Mouse (Mus musculus): Measurements from ENCODE around the gene Gm42906.

Gene Gm42906

DNA sequence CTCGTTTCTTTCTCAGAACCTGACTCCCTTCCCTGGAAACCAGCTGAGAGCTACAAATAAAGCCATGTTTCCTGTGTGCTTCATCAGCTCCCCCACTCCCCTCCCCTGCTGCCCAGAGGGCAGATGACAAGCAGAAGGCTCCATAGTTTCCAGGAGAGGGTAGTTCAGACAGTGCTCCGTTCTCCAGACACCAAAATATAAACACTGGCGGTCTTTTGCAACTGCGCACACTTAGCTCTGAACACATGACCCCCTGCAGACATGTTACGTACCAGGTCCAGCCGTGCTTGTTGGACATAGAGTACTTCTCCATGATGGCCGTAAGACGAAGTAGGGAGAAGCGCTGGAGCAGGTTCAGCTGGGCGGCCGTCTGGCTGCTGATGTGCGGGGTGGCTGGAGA, 367.5 kb downstream of the Gm42906 start:
- DNase-seq (ENCODE audit: low spot score) = no peak

GRCm38 (mm10) chr5:151059772-151060171, 368.2 kb downstream of the Gm42906 start:
- DNase-seq (ENCODE audit: low spot score) = no peak

DNA sequence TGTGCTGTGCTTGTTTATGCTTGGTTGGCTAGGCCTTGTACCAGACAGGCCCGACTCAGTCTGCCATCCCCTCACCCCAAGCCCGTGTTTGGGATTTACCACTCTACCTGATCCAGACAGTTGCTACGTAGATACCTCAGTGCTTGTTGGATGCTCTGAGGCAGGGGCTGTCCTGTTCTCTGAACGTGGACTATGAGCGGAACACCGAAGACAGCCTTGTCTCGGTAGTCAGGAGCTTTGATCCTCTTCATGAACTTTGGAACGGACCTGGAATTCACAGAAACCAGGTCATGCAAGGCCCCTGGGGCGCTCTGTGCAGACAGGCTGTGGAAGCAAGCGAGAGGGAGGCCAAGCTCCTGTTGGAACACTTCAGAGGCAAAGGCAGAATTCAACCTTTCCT, 368.6 kb downstream of the Gm42906 start:
- no peak for DNase-seq (ENCODE audit: low spot score)

DNA sequence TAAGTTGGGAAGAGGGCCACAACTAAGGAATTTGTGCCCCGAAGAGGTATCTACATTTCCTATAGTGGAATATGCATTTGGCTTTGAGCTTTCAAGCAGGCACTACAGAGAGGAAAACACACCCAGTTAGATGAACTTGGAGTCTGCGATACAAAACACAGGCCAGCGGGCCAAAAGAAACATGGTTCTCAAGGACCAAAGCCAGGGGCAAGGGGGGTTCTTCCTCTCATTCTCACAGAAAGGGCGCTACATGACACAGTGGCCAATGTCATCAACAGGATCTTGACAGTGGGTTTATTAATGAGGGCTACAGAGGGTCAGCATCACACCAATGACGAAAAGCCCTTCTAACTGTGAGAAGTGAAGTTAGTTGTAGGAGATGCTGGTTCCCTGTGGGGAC, 370.2 kb downstream of the Gm42906 start:
- DNase-seq (ENCODE audit: low spot score) = no peak

GRCm38 (mm10) chr5:151056920-151057294, 371.1 kb downstream of the Gm42906 start:
- peak; percentile 36 for DNase-seq (ENCODE audit: low spot score)

DNA sequence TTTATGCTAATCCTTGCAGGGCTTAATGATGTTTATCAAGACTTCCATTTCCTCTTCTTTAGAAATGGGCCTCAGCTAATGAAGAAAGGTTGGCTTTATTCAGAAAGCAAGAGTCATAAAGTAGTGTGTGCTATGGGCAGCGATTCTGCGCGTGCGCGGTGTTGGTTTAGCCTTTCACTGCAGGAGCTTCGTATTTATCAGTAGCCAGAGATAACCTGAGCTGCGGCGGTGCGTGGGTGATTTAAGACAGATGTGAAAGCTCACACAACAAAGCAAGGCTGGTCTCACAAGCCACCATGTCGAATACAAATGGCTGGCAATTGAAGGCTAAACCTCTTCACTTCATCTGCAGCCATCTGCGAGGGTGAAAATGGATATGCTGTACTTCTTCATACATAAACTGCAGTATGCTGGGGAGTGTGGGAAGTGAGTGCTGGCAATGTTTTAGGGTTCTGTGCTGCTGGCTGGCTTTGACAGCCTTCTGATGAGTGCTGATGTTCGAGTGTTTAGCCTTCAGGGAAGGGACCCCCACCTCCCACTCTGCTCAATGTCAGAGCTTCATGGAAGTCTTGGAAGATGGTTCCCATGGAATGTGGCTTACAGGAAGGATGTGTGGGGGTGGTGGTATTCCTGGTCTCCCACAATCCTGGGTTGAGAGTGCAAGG, 371.6 kb downstream of the Gm42906 start:
- peak; percentile 46 for DNase-seq (ENCODE audit: low spot score)

DNA sequence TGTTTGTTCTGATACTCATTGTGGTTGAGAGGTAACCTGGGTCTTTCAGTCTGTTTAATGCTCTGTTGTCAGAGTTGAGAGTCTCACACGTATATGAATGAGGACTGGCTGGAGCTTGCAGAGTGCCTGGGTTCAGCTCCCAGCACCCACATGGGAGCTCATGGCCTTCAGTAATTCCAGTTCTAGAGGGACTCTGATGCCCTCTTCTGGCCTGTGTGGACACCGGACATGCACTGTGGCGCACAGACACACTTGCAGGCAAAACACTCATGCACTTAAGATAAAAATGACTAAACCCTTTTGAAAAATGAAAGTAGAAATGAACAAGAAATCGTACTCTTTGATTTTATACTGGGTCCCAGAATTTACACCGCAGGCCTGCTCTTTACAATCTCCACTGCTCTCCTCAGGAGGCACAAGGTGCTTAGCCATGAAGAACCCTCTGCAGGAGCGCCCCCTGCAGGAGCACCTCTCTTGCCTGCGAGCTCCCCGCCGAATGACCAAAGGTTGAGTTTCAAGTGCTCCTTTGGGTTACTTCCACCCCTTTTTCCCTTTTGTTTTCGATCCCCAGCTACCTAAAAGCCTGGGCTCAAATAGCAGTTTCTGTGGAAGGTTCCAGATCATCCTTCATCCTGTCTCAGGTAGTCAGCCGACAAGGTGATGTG, 372.4 kb downstream of the Gm42906 start:
- no peak for DNase-seq (ENCODE audit: low spot score)

DNA sequence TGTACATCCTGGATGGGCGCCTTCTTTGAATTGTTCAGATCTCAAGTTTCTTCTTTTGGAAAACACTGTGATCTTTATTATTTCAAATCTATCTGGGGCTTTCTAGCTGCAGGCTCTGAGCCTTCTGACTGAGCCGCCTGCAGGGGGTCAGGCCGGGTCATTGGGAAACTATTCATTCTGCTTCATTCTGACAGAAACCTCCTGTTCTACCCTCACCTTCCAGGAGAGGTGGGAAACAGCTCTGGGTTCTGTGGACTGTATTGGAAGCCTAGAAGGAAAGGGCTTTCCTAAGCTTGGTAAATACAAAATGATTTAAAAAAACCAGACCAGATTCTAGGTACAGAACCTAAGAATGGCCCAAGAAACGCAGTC, 373.2 kb downstream of the Gm42906 start:
- no peak for DNase-seq (ENCODE audit: low spot score)

GRCm38 (mm10) chr5:151054100-151054742, 373.7 kb downstream of the Gm42906 start:
- peak; percentile 57 for DNase-seq (ENCODE audit: low spot score)

DNA sequence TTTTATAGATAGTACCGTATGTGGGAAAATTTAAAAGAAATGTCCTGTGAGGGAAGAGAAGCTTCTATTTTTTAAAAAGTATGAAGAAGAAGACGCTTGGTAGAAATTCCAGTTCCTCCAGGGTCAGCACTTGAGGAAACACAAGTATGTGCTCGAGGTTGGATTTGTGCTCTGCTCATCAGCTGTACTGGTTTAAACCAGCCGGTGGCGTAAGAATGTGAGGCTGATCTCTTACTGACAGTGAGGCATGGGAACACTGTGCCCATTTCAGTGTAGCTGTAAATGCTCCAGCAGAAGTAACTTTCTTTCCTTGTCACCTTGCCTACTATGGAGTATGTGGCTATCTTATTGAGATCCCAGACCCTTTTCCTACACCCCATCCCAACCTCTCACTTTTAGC, 374.8 kb downstream of the Gm42906 start:
- no peak for DNase-seq (ENCODE audit: low spot score)

DNA sequence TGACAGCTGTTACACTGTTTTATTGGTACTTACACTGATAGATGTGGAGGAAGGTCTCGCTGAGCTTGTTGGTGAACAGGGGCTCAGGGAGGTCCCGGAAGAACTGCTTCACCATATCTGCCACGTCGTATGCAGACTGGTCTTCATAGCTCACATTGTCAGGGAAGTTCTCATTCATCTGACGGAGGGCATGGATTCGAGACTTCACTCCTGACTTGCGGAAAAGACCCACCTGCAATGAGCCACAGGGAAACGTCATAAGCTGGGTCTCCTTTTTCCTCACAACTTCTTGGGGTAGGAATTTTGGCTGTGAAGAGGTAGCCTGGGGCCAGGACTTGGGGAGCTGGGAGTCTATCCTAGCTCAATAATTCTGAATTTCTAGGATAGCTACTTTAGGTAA, 375.6 kb downstream of the Gm42906 start:
- no peak for DNase-seq (ENCODE audit: low spot score)

DNA sequence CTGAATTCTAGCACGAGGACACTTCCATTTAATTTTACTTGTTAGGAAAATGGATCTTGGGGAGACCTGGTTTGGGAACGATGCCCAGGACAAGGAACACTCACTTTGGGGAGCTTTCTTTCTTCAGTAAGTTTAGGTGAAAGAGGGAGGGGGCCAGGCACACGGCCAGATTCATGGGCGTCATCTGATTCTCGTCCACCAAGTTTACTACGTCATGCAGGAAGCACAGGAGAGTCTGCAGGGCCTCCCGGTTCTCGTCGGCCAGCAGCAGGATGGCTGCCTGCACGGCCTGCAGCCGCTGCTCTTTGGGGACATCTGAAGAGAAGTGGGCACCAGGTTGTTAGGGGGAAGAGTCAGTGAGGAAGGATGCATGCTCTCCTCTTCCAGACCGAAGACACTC, 380.5 kb downstream of the Gm42906 start:
- no peak for DNase-seq (ENCODE audit: low spot score)

DNA sequence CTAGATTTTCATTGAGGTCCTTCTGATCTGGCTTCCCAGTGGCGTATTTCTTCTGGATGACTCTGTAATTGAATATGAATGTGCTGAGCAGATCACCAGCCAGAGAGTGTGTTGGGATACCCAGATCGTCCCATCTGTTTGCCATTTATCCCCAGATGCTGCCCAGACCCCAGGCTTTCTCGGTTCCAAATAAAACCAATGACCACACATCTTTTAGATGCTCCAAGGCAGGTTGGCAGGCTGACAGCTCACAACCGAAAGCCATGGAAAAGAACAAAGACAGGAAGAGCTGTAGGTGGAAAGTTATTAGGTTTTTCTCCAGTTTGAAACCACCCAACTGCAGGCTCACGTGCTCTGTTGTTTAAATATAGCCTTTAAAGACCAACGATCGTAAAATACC, 381.0 kb downstream of the Gm42906 start:
- peak; percentile 56 for DNase-seq (ENCODE audit: low spot score)

DNA sequence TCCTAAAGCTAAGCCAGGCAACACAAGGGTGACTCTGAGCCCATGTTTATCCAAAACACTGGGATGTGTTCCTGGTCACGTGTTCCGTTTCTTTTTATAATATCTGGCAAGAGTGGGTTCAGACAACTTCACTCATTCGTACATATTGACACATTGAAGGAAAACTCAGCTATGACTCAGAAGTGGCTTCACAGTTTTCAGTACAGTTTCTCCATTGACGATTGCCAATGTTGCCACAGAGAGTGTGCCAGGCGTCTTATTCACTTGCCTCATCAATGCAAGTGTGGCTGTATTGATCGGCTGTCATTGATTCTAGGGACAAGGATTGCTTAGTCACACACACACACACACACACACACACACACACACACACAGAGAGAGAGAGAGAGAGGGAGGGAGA, 381.8 kb downstream of the Gm42906 start:
- DNase-seq (ENCODE audit: low spot score) = no peak

- DNase-seq (ENCODE audit: low spot score) = no peak
Measured at GRCm38 (mm10) chr5:151042911-151043310, 385.1 kb downstream of the Gm42906 start.

DNA sequence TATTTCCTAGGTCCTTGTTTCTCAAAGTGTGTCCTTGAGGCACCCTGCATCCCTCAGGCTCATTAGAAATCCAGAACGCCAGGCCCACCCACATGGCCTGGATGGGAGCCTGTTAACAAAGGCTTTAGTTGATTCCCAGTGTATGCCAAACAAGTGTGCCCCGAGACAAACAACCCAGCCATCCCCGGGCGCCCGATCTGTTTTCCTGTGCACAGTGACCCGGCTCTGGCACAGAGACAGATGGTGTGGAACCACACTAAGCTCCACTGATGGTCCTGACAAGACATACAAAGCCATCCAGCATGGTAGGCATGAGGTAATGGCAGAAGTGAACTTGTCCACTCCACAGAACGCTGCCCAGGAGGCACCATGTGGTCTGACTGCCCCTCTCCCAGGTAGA, 390.1 kb downstream of the Gm42906 start:
- DNase-seq (ENCODE audit: low spot score) = no peak

DNA sequence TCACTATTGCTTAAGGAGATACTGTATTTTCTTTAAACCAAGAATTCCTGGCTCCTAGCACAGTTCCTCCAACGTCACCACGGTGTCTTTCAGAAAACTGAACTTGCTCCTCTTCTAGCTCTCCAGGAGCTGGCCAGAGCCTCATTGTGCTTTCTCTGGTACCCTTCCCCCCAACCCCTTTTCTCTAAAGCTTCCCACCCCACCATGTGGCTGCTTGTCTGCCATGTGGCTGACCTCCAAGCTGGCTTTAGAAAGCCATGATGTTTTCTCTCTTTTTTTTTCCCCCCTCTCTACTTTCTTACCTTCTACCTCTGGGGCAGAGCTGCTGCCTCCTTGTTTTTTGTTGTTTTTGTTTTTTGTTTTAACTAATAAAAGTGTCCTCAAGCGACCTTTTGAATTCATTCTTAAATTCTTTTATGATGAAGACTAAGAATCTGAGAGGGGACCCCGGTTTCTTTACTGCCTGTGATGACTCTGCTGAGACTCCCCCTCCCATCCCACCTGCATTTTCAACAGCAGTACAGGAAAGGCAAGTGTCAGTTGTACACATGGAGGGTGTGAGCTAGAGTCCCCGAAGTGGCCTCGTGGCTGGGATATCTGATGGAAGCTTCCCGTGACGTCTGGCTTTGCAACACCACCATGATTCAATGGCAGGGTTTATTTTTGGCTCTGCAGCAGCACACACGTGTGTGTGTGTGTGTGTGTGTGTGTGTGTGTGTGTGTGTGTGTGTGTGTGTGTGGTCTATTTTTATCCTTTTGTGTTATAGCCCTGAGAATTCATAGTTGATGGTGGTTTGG, 393.0 kb downstream of the Gm42906 start:
- no peak for DNase-seq (ENCODE audit: low spot score)

DNA sequence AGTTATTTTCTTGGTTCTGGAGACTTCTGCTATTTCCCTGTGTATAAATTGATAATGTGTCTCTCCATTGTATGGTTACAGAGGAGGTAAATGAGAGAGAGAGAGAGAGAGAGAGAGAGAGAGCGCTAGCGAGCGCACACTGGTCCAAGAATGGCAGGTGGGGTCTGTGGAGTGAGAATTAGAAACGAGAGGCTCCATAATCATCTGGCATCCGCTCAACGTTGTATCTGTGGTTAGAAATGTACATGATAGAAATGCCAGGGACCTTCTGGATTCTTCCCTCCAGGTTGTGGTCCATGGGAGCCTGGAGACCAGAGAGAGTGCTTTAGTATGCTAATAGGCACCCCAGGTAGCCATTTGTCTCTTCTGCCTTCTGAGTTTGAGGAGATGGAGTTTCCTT, 399.1 kb downstream of the Gm42906 start:
- no peak for DNase-seq (ENCODE audit: low spot score)

GRCm38 (mm10) chr5:151027171-151027570, 400.8 kb downstream of the Gm42906 start:
- DNase-seq (ENCODE audit: low spot score) = peak; percentile 47

DNA sequence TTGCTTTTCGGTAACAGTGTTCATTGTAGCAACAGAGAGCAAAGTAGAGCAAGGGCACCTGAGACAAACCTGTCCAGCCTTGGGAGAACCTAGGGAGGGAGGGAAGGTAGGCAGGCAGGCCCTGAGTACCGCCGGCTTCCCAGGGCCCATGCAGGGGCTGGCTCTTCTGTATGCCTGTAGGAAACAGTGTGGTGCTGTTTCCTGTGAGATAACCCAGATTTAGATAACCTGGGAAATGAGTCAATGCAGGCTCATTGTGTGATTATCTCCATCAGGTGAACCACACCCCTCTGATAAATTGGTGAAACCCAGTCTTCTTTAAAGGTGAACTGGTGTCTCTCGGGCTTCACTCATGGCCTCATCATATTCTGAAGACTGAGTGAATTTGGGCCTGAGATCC, 401.9 kb downstream of the Gm42906 start:
- DNase-seq (ENCODE audit: low spot score) = no peak

GRCm38 (mm10) chr5:151024483-151024882, 403.5 kb downstream of the Gm42906 start:
- no peak for DNase-seq (ENCODE audit: low spot score)

GRCm38 (mm10) chr5:151023461-151023860, 404.5 kb downstream of the Gm42906 start:
- DNase-seq (ENCODE audit: low spot score) = peak; percentile 58

GRCm38 (mm10) chr5:151022939-151023338, 405.0 kb downstream of the Gm42906 start:
- no peak for DNase-seq (ENCODE audit: low spot score)
